Mouse (Mus musculus): ENCODE measurements at regions not wholly inside any gene's neighbourhood (a gene's known extent, or its start where the extent isn't known, plus 50 kb on each side); places are given as distances from the start of the nearest gene placed in this dataset.

GRCm38 (mm10) chr9:47320345-47320744 lies 209.6 kb upstream of the Cadm1 start:
- TF ChIP-seq POLR2A (IDR thresholded peaks at IDR 0.05; ENCODE audit: borderline replicate concordance, control insufficient read depth, low read depth, low read length) (no peak), CTCF (IDR thresholded peaks at IDR 0.05; ENCODE audit: control insufficient read depth, insufficient read depth, low read length) (no peak)

Measured in bone marrow, adult 2 months (tissue).